Mouse (Mus musculus): ENCODE data around the gene Ngrn.

Ngrn gene

GRCm38 (mm10) chr7:80261372-80261990 is 466 bp downstream of the Ngrn start:
- no peak for DNase-seq (ENCODE audit: extremely low spot score, low spot score)

- DNase-seq (ENCODE audit: extremely low spot score, low spot score) = no peak
Measured at GRCm38 (mm10) chr7:80264606-80265005, 3.6 kb downstream of the Ngrn start.

GRCm38 (mm10) chr7:80267764-80268163 is 6.7 kb downstream of the Ngrn start:
- DNase-seq (ENCODE audit: extremely low spot score, low spot score) = no peak

GRCm38 (mm10) chr7:80268897-80269750 is 8.1 kb downstream of the Ngrn start, which contains the start of gene Vps33b:
Vps33b (plus strand) TSS chr7:80269649.
- DNase-seq (ENCODE audit: extremely low spot score, low spot score) = peak; percentile 95

GRCm38 (mm10) chr7:80269751-80270255 is 8.8 kb downstream of the Ngrn start:
- no peak for DNase-seq (ENCODE audit: extremely low spot score, low spot score)

GRCm38 (mm10) chr7:80273456-80273855 is 12.4 kb downstream of the Ngrn start:
- no peak for DNase-seq (ENCODE audit: extremely low spot score, low spot score)

- DNase-seq (ENCODE audit: extremely low spot score, low spot score) = no peak
Measured at GRCm38 (mm10) chr7:80276374-80276773, 15.4 kb downstream of the Ngrn start.

GRCm38 (mm10) chr7:80280032-80280431 is 19.0 kb downstream of the Ngrn start:
- no peak for DNase-seq (ENCODE audit: extremely low spot score, low spot score)

GRCm38 (mm10) chr7:80280998-80281397 is 20.0 kb downstream of the Ngrn start:
- DNase-seq (ENCODE audit: extremely low spot score, low spot score) = no peak

- DNase-seq (ENCODE audit: extremely low spot score, low spot score) = no peak
Measured at GRCm38 (mm10) chr7:80281646-80282045, 20.6 kb downstream of the Ngrn start.

GRCm38 (mm10) chr7:80283226-80283918 is 22.4 kb downstream of the Ngrn start:
- DNase-seq (ENCODE audit: extremely low spot score, low spot score) = no peak

- no peak for DNase-seq (ENCODE audit: extremely low spot score, low spot score)
Measured at GRCm38 (mm10) chr7:80284391-80284790, 23.4 kb downstream of the Ngrn start.

GRCm38 (mm10) chr7:80285725-80286124 is 24.7 kb downstream of the Ngrn start:
- no peak for DNase-seq (ENCODE audit: extremely low spot score, low spot score)

GRCm38 (mm10) chr7:80287736-80288135 is 26.7 kb downstream of the Ngrn start:
- DNase-seq (ENCODE audit: extremely low spot score, low spot score) = no peak

GRCm38 (mm10) chr7:80294062-80294763 is 33.2 kb downstream of the Ngrn start, which contains the start of gene Prc1:
Prc1 (plus strand) TSS chr7:80294450.
- peak; percentile 100 for DNase-seq (ENCODE audit: extremely low spot score, low spot score)

GRCm38 (mm10) chr7:80294764-80295648 is 34.0 kb downstream of the Ngrn start:
- no peak for DNase-seq (ENCODE audit: extremely low spot score, low spot score)

- no peak for DNase-seq (ENCODE audit: extremely low spot score, low spot score)
Measured at GRCm38 (mm10) chr7:80296462-80296861, 35.4 kb downstream of the Ngrn start.

GRCm38 (mm10) chr7:80297041-80297440 is 36.0 kb downstream of the Ngrn start:
- no peak for DNase-seq (ENCODE audit: extremely low spot score, low spot score)

GRCm38 (mm10) chr7:80298754-80299153 is 37.7 kb downstream of the Ngrn start:
- DNase-seq (ENCODE audit: extremely low spot score, low spot score) = no peak

GRCm38 (mm10) chr7:80299568-80299967 is 38.6 kb downstream of the Ngrn start:
- DNase-seq (ENCODE audit: extremely low spot score, low spot score) = no peak

Measured in neural tube, embryonic 10.5 days (tissue).